Mouse (Mus musculus) Patski (cell line): ENCODE measurements around the gene Gm9195. TPM values are rescaled to one million over a fixed set of nuclear protein-coding genes. Genes with fewer than 3 reads are reported as not detected.

Experiments used
- ATAC-seq: fragments of 100-300 bp; one replicate; pipeline ENCODE4 v1.8.0; 2021
- CTCF ChIA-PET: fragments of 350-600 bp; sonication (Branson Sonifier 250); formaldehyde crosslinking; loops from one replicate; lab custom pipeline; 2022; ENCODE audit warnings: inconsistent platforms; lab: Charles Lee
- POLR2A ChIA-PET: fragments of 350-600 bp; sonication (Branson Sonifier 250); formaldehyde crosslinking; loops from one replicate; lab custom pipeline; 2022; ENCODE audit warnings: antibody characterized with exemption, inconsistent platforms; lab: Charles Lee
- DNase-seq: peaks from one replicate; pipeline ENCODE4 v3.0.0-alpha.2; 2011; ENCODE audit warnings: low read depth, low spot score
- H3K27me3 ChIP-seq: fragments of 371-371 bp; one replicate; pipeline ENCODE4 v1.5.1; 2021
- CTCF ChIP-seq: fragments of 100-300 bp; IDR thresholded peaks from one replicate; pipeline ENCODE4 v1.5.1; 2021
- in situ Hi-C: fragments of 300-500 bp; cut with MboI; formaldehyde crosslinking; loops from 3 replicates; pipeline ENCODE4 v1.11.1; 2018; ENCODE audit warnings: low pct_unique_long_range_greater_than_20kb, mixed read lengths
- polyA plus RNA-seq: library from polyadenylated mRNA; unstranded; gene quantifications from one replicate; pipeline ENCODE4 v1.2.3, GENCODE M21; 2021

The Gm9195 gene
- polyA plus RNA-seq, 1 experiment from 2014 or later: not detected

DNA sequence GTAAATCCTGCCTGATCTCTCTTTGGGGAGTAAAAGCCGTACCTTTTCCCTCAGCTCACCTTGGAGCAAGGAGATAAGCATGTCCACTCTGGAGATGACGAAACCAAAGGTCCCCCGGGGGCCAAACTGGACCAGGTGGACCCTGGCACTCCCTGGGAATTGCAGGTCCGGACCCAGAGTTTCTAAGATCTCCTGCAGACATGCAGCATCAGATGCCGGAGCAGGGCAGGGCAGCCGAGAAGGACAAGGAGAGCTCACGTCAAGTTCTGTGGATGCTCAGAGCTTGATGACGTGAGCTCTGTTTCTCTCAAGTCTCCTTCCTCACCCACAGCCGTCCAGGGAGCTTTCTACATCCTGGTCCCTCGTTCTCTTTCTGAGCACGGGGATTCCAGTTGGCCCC lies 48.7 kb downstream of the Gm9195 start:
- H3K27me3 ChIP-seq: peaks cover 15% of the 10 kb centered on the region
- no peak for ATAC-seq
- ChIA-PET POLR2A (interaction anchor here (1.1 kb wide), 1 partner anchor 26 kb away, joined by 3 read pairs; no protein-coding TSS in a partner anchor), CTCF (no interaction called here)
- no peak for DNase-seq
- TF ChIP-seq CTCF: no peak
- in situ Hi-C loops: loop anchor here (5.0 kb wide), 1 partner anchor 61 kb away; no protein-coding TSS in a partner anchor

DNA sequence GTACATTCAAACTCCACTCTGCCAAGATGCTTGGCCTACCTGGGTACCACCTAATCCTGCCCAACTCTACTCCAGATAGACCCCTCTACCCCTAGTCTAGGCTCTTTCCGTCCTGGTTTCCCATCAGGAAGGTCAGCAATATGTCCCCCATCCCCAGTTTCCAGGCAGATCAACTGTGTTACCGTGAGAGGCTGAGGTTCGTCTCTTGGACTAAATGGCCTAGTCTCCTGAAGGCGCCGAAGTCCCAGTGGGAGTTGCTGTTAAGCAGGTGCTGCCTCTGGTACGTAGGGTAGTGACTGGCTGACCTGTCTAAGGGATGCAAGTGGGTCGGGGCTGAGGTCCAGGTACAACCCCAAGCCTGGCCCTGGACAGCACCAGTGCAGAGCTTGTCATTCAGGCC lies 50.7 kb downstream of the Gm9195 start:
- in situ Hi-C loops: loop anchor here (5.0 kb wide), 1 partner anchor 59 kb away; no protein-coding TSS in a partner anchor
- CTCF ChIA-PET: no interaction called here
- POLR2A ChIA-PET: no interaction called here
- DNase-seq (no peak), ATAC-seq (no peak)
- TF ChIP-seq CTCF: no peak
- H3K27me3 ChIP-seq: peaks cover 15% of the 10 kb centered on the region

DNA sequence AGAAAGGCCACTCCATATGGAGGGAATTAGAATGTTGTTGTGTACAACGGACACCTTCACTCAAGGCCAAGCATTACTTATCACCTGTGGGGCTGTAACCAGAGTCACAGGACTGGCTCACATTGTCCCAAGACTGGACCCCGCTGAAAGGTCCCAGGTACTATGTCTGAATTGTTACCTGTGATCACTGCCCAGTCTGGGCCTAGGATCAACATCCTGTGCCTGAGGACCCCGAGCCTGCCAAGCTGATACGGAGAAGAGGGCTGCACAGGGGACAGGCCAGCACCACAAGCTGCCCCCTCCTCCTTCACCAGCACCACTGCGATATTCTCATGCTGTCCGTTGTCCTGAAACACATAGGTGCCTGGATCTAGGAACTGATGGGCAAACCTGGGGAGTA lies 51.2 kb downstream of the Gm9195 start:
- CTCF ChIA-PET: no interaction called here
- peaks cover 15% of the 10 kb centered on the region for H3K27me3 ChIP-seq
- in situ Hi-C loops: loop anchor here (5.0 kb wide), 1 partner anchor 58 kb away; no protein-coding TSS in a partner anchor
- TF ChIP-seq CTCF: no peak
- ATAC-seq: no peak
- POLR2A ChIA-PET: no interaction called here
- DNase-seq: no peak

DNA sequence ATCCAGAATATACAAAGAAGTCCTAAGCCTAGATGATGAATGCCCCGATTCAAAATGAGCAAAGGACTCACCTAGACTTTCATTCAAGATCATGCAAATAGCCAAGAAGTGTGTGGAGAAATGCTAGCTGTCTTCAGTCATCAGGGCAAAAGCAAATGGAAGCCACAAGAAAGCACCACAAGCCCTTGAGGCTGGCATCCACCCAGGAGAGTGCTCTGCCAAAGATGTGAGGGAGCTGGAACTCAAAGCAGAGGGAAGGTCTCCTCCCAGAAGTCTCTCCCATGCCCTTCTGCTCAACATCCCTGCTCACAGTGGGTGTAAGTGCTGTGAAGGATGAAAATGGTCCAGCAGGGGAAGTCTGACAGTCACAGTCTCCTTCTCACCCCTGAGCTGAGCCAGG lies 52.7 kb downstream of the Gm9195 start:
- no peak for TF ChIP-seq CTCF
- DNase-seq (no peak), ATAC-seq (no peak)
- in situ Hi-C loops: no loop called here
- ChIA-PET CTCF (no interaction called here), POLR2A (no interaction called here)
- H3K27me3 ChIP-seq: peaks cover 15% of the 10 kb centered on the region

DNA sequence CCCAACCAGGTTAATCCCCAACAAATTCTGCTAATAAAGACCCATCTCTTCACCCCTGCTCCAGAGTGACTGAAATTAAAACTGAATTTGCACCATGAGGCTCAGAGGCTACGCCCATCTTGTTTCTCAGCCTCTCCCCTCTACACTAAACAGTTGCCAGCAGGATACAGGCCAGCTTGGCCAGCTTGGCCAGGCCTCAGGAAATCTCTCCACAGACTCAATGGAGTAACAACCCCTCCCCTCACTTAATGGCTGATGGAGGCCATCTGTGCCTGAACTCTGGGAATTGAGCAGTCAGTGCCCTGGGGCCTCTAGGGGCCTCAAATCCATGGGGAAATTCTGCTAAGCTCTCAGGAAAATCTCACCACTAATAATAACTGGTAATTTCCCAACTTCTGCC lies 101.9 kb downstream of the Gm9195 start:
- TF ChIP-seq CTCF: no peak
- DNase-seq: no peak
- CTCF ChIA-PET: interaction anchor here (1.2 kb wide), 1 partner anchor 11 kb away, joined by 3 read pairs; no protein-coding TSS in a partner anchor
- in situ Hi-C loops: loop anchor here (10.0 kb wide), 1 partner anchor 705 kb away; no protein-coding TSS in a partner anchor
- H3K27me3 ChIP-seq: no peaks in the 10 kb centered on the region
- no peak for ATAC-seq
- POLR2A ChIA-PET: no interaction called here

DNA sequence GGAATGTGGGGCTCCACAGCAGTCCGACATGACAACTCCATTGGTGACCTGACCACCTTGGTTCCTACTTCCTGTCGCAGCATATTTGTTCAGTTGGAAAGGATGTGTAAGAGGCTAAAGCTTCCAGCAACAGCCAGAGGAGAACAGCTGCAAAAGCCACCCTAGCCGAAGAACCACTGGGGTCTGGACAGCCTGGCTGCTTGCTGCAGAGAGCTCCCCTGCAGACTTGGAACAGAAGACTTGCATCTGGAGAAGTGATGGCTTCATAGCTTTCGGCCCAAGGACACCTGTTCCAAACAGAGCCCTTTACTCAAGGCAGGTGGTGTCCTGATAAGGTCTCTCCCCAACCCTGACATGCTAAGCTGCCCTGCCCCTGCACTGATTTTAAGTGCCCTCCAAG lies 102.3 kb downstream of the Gm9195 start:
- DNase-seq (no peak), ATAC-seq (no peak)
- in situ Hi-C loops: loop anchor here (10.0 kb wide), 1 partner anchor 706 kb away; no protein-coding TSS in a partner anchor
- no peaks in the 10 kb centered on the region for H3K27me3 ChIP-seq
- ChIA-PET CTCF (interaction anchor here (1.2 kb wide), 1 partner anchor 12 kb away, joined by 3 read pairs; no protein-coding TSS in a partner anchor), POLR2A (no interaction called here)
- TF ChIP-seq CTCF: no peak

DNA sequence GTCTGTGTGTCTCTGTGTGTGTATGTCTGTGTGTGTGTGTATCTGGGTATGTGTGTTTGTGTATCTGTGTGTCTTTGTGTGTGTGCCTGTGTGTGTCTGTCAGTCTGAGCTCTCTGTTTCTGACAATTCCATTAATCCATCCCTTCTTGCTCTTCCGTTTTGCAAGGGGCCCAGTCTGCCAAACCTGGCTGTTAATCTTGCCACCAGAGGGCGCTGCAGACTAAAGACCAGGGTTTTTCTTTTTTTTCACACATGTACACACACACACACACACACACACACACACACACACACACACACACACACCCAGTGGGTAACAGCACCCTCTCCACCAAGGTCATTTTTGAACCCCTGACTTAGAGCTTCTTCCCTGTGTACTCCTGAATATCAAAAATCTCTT lies 114.4 kb downstream of the Gm9195 start:
- ChIA-PET POLR2A (no interaction called here), CTCF (interaction anchor here (1.4 kb wide), 2 partner anchors 65 to 70 kb away, joined by 3 read pairs; no protein-coding TSS in a partner anchor)
- TF ChIP-seq CTCF: peak; percentile 44
- in situ Hi-C loops: loop anchor here (10.0 kb wide), 1 partner anchor 138 kb away; no protein-coding TSS in a partner anchor
- H3K27me3 ChIP-seq: no peaks in the 10 kb centered on the region
- DNase-seq: no peak
- no peak for ATAC-seq

Other genes starting within 250 kb of the Gm9195 start
- 37.9 TPM for gene Fndc3a, start 218.2 kb upstream of the Gm9195 start, polyA plus RNA-seq